19 mouse cellular contexts compared by ENCODE assay signal in genomic region chr2:17453676-17454075, GRCm38 (mm10).
DNase-seq lines count a peak whose midpoint lies in the region; ATAC-seq and TF ChIP-seq lines count a peak whose summit lies in the region.
"Had no signal": no experiment of that assay in that cellular context is flagged by ENCODE, and none has a peak within 500 bp of the region (broad histone marks: within the 10 kb centered on the region; RNA-seq: fewer than 3 reads in every experiment).

No protein-coding gene starts in this region.

- intact Hi-C loops in left cerebral cortex, postnatal 25 days (cut with DNase I), result no loop called here

- H3K4me3 ChIP-seq in layer of hippocampus, adult 2 months, result no peak overlapping the region
- no peak overlapping the region for H3K4me3 ChIP-seq in olfactory bulb, adult 2 months (ENCODE audit: insufficient read depth, low read depth, low read length)
- H3K4me3 ChIP-seq: heart, adult 2 months had no signal

- no peaks in the 10 kb centered on the region for H3K4me1 ChIP-seq in olfactory bulb, adult 2 months (ENCODE audit: control insufficient read depth, insufficient read depth, low read length)

- ATAC-seq in cerebellum, adult (ENCODE audit: insufficient number of reproducible peaks, low FRiP score, low TSS enrichment), result no peak
- ATAC-seq: liver, postnatal 0 days had no signal

- H3K27ac ChIP-seq in layer of hippocampus, adult 2 months, result peak overlapping the region; percentile 79
- peak overlapping the region; percentile 40; the same call in 1 of the 2 replicates for H3K27ac ChIP-seq in olfactory bulb, adult 2 months (ENCODE audit: insufficient read depth, low read depth, low read length)
- H3K27ac ChIP-seq: heart, adult 2 months had no signal

- DNase-seq in cerebellum, postnatal 10 days, result peak; percentile 16 to 26
- DNase-seq in cerebellum, postnatal 14 days, result no peak
- DNase-seq in left cerebral cortex, postnatal 25 days (ENCODE audit: low spot score in 2 of 2), result peak; percentile 14 to 18
- no peak for DNase-seq in left cerebral cortex, adult 8-10 months (ENCODE audit: low spot score in 2 of 2)
- peak; percentile 69 to 80 for DNase-seq in layer of hippocampus, adult 2 months (ENCODE audit: low spot score in 2 of 2)
- DNase-seq in frontal cortex, postnatal 10 days (ENCODE audit: low spot score in 2 of 2), result no peak
- DNase-seq: adrenal gland, adult 2 months; cerebellum, adult 11 months; cerebellum, postnatal 25 days; embryo, embryonic 11 days; gastrocnemius, postnatal 14 days; heart, adult 2 months; kidney, adult 11 months; left cerebral cortex, postnatal 4 days; liver, postnatal 0 days; spleen, adult 18-20 months; thymus, adult 18-20 months had no signal

- TF ChIP-seq POLR2A in olfactory bulb, adult 2 months (IDR thresholded peaks at IDR 0.05; ENCODE audit: insufficient read depth, low read depth, low read length), result no peak

- TF ChIP-seq CTCF in layer of hippocampus, adult 2 months (conservative IDR thresholded peaks at IDR 0.05), result no peak; the same call in 1 of the 2 replicates
- no peak for TF ChIP-seq CTCF in olfactory bulb, adult 2 months (IDR thresholded peaks at IDR 0.05; ENCODE audit: insufficient read depth, low read depth, low read length)

Comparison
In these comparisons a context has a peak if more than half of its experiments do, and no peak if none do; other contexts are left out.
1. DNase-seq: peak in cerebellum, postnatal 10 days (2 of 2), left cerebral cortex, postnatal 25 days (2 of 2) and layer of hippocampus, adult 2 months (2 of 2); none in cerebellum, postnatal 14 days (0 of 2), left cerebral cortex, adult 8-10 months (0 of 2) and frontal cortex, postnatal 10 days (0 of 2).